Mouse (Mus musculus): ENCODE measurements around the gene Kiss1r. TPM values are rescaled to one million over a fixed set of nuclear protein-coding genes. Genes with fewer than 3 reads are reported as not detected.
"Not testable (repeated sequence)": the region's sequence is repeated elsewhere in the genome, so short reads cannot be mapped to it uniquely, and the experiment has no call there.

Gene Kiss1r
- total RNA-seq, 2 experiments from 2014 or later, result 0.41 to 0.56 TPM

DNA sequence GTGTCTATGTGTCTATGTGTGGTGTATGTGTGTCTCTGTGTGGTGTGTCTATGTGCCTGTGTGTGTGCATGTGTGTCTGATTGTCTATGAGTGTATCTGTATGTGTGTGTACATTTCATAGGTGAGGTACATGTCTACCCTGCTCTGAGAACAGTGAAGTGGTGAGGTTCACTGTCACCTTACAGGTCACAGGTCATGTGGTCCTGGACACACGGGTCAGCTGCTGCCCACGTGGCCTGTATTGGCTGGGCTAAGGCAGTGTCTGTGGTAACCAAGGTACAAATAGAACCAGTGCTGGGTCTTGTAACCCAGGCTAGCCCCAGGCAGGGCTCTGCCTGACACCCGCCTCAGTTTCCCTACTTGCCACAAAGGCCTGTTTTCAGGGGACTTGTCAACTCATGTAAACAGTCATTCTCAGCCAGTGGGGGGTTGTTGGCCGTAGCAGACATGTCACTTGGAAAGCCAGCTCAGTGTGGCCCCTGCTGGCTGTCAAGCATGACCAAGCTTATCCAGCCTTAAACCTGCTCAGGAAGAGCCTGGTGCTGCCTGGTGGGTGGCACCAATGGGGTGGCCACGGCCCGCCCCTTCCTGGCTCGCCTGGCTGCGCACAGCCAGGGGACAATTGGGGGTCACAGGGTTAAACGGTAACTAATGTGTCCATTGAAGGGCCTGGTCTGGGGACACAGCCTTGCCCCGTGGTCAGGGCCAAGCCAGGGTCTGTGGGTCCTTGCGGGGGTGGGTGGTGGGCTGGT is 21.2 kb downstream of the Kiss1r start:
- DNase-seq (ENCODE audit: low spot score in 2 of 2), result no peak

- DNase-seq (ENCODE audit: low spot score in 2 of 2), result no peak
Measured at GRCm38 (mm10) chr10:79940749-79941148, 24.0 kb downstream of the Kiss1r start.

DNA sequence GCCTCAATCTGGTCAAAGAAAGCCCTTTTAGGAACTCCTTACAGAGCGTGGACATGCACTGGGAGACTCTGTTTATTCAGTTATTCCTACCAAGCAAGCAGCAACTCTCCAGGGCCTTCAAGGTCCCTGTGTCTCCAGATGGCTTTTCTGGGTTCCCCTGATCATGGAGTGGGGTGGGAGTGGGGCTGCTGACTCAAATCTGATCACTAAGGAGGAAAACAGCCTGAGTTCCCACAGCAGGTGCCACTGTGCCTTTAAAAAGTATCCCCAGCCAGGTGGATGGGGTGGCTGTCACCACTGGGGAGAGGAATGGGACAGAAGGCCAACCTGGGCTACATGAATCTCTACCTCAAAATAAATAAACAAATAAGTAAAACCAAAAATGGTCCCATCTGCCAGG is 26.2 kb downstream of the Kiss1r start:
- no peak for DNase-seq (ENCODE audit: low spot score in 2 of 2)

GRCm38 (mm10) chr10:79943471-79943901 is 26.7 kb downstream of the Kiss1r start:
- no peak for DNase-seq (ENCODE audit: low spot score in 2 of 2)

DNA sequence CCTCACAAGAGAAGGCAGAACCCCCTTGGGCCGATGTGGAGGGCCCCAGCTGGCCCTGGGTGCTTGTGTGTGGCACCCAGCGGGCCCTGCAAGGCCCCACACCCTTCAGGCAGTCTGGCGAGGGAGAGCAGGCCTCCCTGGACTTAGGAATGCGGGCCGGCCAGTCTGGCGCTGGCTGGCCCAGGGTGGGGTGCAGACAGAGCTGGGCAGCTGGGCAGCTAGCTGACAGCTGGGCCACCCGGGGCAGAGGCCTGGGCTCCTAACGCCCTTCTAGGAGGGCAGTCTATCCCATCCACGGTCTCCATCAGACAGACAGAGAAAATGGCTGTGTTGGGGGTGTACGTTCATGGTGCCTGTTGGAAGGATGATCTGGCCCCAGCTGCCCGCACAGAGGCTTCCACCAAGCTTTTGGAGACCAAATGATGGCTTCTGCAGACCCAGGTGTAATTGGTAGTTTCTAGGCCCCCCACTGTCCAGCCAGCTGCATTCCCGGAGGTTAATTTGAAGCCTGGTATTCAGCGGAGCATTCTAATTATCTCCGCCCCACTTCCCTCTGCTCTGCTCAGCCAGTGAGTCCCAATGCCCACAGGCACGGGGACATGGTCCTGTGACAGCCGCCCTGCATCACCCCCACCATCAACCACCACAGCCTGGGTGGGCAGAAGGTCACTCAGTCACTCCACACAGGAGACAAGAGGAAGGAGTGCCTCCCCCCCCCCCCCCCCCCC is 28.9 kb downstream of the Kiss1r start:
- DNase-seq (ENCODE audit: low spot score in 2 of 2), result no peak

DNA sequence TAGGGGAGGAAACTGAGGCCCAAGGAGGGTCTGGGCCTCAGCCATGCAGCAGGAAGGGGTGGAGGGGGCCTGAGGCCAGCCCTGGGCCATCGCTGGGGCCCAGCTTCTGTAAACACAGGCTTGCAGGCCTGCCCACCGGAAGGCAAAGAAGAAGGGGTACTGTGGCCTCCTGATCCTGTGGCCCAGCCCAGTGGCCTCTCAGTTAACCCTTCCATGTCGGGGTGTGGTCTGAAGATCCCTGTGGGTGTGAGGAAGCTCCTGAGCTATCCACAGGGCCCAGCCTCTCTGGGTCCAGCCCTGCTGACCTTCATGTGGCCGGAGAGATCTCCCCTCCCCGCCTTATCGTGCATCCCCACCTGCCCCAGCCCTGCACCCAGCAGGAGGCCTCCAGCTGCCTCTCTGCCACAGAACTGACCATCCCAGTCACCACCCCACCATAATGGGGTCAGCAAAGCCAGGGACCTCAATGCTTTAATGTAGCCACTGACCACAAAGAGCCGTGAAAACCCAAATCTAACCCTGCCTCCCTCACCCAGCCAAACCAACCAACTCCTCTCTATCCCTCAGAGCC is 30.1 kb downstream of the Kiss1r start:
- DNase-seq (ENCODE audit: low spot score in 2 of 2), result no peak

DNA sequence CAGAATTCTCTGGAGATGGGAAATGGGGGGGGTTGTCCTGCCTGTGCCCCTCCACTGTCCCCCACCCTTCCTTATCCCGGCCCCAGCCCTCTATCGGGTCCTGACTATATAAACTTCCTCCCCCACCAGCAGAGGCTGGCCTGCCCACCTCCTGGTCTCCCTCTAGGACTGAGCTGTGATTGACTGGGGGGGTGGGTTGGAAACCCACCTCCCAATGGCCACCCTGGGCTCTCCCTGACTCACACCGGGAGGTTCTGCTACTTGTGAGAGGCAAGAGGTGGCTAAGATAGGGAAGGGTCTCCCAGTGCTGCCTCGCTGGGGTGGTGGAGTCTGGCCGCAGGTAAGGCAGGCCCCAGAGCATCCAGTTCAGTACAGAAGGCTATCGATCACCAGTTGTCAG is 30.7 kb downstream of the Kiss1r start:
- DNase-seq (ENCODE audit: low spot score in 2 of 2), result no peak

- no peak for DNase-seq (ENCODE audit: low spot score in 2 of 2)
Measured at GRCm38 (mm10) chr10:79949873-79950272, 33.1 kb downstream of the Kiss1r start.

DNA sequence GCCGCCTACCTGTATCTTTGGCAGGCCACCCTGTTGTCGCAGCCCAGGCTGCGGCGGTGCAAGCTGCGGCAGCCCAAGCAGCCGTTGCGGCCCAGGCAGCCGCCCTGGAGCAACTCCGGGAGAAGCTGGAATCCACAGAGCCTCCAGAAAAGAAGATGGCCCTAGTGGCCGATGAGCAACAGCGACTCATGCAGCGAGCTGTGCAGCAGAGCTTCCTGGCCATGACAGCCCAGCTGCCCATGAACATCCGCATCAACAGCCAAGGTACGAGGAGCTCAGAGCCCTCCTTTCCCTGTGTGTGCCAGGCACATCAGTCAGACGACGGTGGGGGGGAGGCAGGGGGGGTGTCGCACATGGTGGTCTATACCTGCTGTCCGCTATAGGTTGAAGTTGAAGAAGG is 33.9 kb downstream of the Kiss1r start:
- no peak for DNase-seq (ENCODE audit: low spot score in 2 of 2)

DNA sequence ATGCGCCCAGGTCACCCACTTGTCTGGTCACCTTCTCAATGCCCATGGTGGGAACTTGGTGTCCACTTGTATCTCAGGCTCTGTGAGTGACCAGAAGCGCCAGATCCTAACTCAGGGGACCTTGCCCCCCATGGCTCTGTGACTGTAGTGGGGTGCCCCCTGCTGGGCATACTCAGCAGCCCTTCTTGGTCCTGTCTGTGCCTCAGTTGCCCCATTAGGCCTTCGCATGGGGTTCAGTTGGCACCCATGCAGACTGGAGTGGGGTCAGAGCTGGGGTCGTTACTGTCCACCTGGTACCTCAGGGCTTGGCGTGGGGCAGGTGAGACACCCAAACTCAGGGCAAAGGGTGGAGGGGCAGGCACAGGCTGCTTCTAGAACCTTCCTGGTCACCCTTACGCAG is 37.2 kb downstream of the Kiss1r start:
- DNase-seq (ENCODE audit: low spot score in 2 of 2), result no peak

DNA sequence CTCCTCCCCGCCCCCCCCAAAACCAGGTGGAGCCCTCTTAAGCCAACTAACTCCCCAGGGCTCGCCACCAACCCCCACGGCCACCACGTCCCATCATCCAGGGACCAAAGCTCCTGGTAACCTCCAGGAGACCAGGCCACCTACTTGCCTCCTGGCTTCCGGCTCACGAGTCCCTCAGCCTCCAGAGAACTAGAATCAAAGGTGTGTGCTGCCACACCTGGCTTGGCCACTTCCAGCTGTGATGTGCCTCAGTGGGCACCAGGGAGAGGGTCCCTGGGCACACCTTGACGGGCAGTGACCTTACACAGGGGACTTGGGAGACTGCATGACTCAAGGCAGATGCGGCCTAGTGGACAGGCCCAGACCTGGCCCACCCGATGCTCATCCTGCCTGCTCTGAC is 38.9 kb downstream of the Kiss1r start:
- no peak for DNase-seq (ENCODE audit: low spot score in 2 of 2)

- DNase-seq (ENCODE audit: low spot score in 2 of 2), result no peak
Measured at GRCm38 (mm10) chr10:79956643-79957154, 39.9 kb downstream of the Kiss1r start.

GRCm38 (mm10) chr10:79958140-79958816 is 41.5 kb downstream of the Kiss1r start:
- DNase-seq (ENCODE audit: low spot score in 2 of 2), result peak; percentile 70 to 81

DNA sequence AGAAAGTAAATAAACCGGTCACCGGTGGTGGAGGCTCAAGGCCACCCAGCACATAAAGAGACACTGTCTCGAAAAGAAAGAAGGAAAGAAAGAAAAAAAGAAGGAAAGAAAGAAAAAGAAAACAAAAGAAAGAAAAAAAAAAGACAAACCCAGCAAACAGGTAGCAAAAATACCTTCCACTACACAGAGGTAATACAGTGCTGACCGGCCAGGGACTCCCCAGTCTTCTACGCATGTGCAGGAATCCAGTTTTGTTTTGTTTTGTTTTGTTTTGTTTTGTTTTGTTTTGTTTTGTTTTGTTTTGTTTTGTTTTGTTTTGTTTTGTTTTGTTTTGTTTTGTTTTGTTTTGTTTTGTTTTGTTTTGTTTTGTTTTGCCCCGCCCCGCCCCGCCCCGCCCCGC is 42.6 kb downstream of the Kiss1r start:
- DNase-seq (ENCODE audit: low spot score in 2 of 2), result not testable (repeated sequence)

GRCm38 (mm10) chr10:79959847-79960601 is 43.3 kb downstream of the Kiss1r start, which contains the start of gene Wdr18:
Wdr18 (plus strand) TSS chr10:79960152.
- DNase-seq (ENCODE audit: low spot score in 2 of 2), result peak; percentile 96

DNA sequence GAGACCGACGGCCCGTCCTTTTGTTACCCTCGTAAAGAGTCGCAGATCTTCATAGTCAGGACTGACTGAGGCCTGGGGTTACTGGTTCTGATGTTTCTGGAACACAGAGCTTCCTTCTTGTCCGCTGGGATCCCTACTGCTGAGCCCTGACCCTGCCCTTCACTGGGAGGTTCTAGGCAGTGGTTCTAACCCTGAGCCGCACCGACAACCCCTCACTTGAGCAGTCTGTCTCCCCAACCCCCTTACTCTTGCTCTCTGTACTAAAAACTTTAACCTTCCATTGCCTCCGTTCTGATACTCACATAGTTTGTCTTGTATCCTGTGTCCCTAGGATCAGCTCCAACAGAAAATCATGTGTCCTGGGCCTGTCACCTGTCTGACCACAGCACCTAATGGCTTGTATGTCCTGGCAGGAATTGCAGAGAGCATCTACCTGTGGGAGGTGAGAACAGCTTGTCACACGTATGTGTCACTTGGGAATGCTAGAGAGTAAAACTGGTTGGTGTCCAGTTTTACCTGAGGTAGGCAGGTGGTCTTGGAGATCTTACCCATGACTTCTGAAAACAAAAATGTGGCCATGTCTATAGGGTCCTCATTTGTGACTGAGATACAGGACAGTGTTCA is 44.0 kb downstream of the Kiss1r start:
- no peak for DNase-seq (ENCODE audit: low spot score in 2 of 2)

DNA sequence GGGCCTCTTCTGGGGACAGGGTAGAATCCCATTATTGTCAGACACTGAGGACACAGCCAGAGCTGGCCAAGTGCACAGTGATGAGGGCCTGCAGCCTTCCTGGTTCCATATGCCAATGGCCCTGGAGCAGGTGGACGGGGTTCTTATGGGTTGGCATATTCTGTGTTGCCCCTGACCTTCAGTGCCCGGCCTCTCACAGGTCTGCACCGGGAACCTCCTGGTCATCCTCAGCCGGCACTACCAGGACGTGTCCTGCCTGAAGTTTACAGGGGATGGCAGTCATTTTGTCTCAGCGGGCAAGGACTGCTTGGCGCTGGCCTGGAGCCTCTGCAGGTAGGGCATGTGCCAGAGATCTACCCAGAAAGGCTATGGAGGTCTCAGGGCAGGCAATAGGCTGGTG is 48.0 kb downstream of the Kiss1r start:
- DNase-seq (ENCODE audit: low spot score in 2 of 2), result no peak

DNA sequence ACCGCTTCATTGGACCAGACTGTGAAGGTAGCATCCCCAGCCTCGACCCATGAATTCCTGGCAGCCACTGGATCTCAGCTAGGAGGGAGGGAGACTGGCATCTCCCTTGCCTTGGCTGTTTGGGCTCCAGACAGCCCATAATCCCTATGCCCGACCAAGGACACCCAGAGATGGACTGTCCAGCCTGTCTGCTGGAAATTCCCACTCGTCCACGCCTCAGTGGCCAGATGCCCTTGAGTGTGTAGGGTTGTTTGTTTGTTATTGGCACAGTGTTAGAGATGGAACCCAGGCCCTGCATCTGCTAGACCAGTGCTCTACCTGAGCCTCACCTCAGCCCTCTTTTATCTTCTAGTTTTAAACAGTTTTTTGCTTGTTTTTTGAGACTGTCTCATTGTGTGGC is 48.6 kb downstream of the Kiss1r start:
- no peak for DNase-seq (ENCODE audit: low spot score in 2 of 2)

DNA sequence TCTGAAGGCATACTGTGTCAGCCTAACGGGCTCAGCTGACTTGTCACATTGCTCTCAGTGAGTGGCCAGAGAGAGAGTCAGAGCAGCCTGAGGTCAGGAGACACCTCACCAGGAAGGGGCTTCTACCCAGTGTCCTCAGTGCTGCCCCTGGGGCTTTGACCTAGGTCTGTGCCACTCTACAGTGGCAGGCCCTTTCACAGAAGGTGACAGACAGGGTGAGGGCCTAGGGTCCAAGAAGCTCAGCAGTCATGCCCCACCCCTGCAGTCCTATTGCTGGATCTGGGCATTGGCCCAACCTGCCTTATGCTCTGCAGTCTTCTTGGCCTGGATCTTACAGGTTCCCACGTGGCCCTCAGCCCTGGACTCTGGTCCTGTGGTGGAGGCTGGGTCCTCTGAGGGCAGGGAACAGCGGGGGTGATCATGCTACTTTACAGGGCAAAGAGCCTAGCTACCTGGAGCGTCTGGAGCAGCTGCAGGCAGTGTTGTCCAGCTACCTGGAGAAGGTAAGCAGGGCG is 50.2 kb downstream of the Kiss1r start:
- DNase-seq (ENCODE audit: low spot score in 2 of 2), result no peak

DNA sequence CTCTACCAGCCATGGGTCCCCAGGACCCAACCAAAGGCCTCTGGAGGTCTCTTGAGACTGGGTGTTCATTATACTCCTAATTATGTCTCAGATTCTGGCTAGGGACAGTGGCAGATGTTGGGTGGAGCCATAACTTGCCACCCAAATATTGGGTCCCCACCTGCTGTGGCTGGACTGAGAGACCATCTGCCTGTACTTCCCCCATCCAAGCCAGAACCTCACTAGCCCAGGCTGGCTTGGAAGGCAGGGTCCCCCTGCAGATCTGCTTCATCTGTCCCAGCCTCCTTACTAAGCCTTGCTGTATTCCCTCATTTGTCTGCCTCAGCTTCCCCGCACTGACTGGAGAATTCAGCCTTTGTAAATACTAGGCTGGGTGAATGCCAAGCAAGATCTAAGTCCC is 51.4 kb downstream of the Kiss1r start:
- DNase-seq (ENCODE audit: low spot score in 2 of 2), result no peak
